Mouse (Mus musculus): Measurements from ENCODE around the gene Dlg5.

DNA sequence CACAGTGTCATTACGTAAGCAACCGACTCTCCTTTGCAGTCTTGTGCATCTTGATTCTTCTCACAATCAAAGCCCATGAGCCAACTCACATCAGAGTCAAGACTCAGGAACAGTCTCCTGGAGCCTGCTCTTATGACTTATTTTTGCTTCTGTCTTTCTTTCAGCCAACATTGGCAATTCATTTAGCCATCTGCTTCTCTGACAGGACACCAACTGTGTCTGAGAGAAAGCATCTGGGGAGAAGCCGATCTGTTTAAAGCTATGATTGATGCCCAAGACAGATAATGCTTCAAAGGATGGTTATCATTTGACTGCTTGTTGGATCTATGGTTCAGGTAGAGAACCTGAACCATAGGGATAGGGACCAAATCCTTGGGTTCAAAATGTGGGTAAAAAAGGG is 153.3 kb downstream of the Dlg5 start:
- no peak for TF ChIP-seq POLR2A (IDR thresholded peaks at IDR 0.05; ENCODE audit: borderline replicate concordance, control insufficient read depth, low read depth, low read length)
- TF ChIP-seq CTCF (IDR thresholded peaks at IDR 0.05; ENCODE audit: control insufficient read depth, insufficient read depth, low read length) = no peak
